Mouse (Mus musculus) G1E (cell line): ENCODE data around the gene Gm45785. TPM values are rescaled to one million over a fixed set of nuclear protein-coding genes. Genes with fewer than 3 reads are reported as not detected.
A peak's percentile ranks its signal among the peaks of the same experiment; 100 is the strongest.

Experiments
- ATAC-seq: 2 replicates; pipeline ENCODE4 v1.8.0; 2016; ENCODE audit warnings: mild to moderate bottlenecking; ENCODE audit not compliant: insufficient number of reproducible peaks, poor library complexity, low FRiP score, severe bottlenecking; ENCODE audit errors: extremely low read depth
- DNase-seq: peaks from one replicate; pipeline ENCODE4 v3.0.0; 2012; ENCODE audit warnings: low spot score
- H3K27me3 ChIP-seq: 2 replicates; pipeline ENCODE4 v1.6.1; 2012; ENCODE audit warnings: mild to moderate bottlenecking, low read length, inconsistent platforms; ENCODE audit not compliant: insufficient read depth
- H3K36me3 ChIP-seq: replicated peaks from 2 replicates; pipeline ENCODE3; 2012; ENCODE audit warnings: mild to moderate bottlenecking, inconsistent platforms
- H3K4me1 ChIP-seq: 2 replicates; pipeline ENCODE4 v1.6.1; 2012; ENCODE audit warnings: low read depth, low read length, inconsistent platforms, mixed read lengths; ENCODE audit not compliant: insufficient read depth
- H3K4me3 ChIP-seq: 2 replicates; pipeline ENCODE4 v1.5.1; 2012; ENCODE audit warnings: low read depth, mild to moderate bottlenecking, inconsistent platforms, low read length, moderate library complexity, mixed read lengths
- H3K9me3 ChIP-seq: replicated peaks from 2 replicates; pipeline ENCODE4 v1.6.1; 2012; ENCODE audit warnings: inconsistent platforms
- CTCF ChIP-seq: IDR thresholded peaks from 2 replicates; pipeline ENCODE4 v1.5.1; 2012; ENCODE audit warnings: low read depth, low read length, inconsistent platforms, mixed read lengths
- GATA1 ChIP-seq: IDR thresholded peaks from 2 replicates; pipeline ENCODE4 v1.6.1; 2012; ENCODE audit warnings: borderline replicate concordance, low read length, inconsistent platforms, mixed read lengths
- GATA2 ChIP-seq: IDR thresholded peaks from 2 replicates; pipeline ENCODE4 v1.6.1; 2012; ENCODE audit warnings: low read depth, low read length, inconsistent platforms, borderline replicate concordance
- POLR2AphosphoS5 ChIP-seq: IDR thresholded peaks from 2 replicates; pipeline ENCODE4 v1.6.1; 2012; ENCODE audit warnings: low read depth, low read length, inconsistent platforms; ENCODE audit not compliant: insufficient replicate concordance
- TAL1 ChIP-seq: conservative IDR thresholded peaks from 2 replicates; pipeline ENCODE4 v1.6.1; 2012; ENCODE audit warnings: low read depth, low read length, inconsistent platforms, mixed read lengths
- polyA plus RNA-seq: library from polyadenylated mRNA; stranded (reverse); fragments of >175 nt; gene quantifications from 2 replicates; pipeline ENCODE4 v1.2.3, GENCODE M21; 2012
- total RNA-seq, 2 experiments: library from RNA; stranded (forward) in 1 of 2; stranded (reverse) in 1 of 2; fragments of 200-1000 nt in 1 of 2; fragments of >200 nt in 1 of 2; fragmentation: Nextera tagmentation in 1 of 2; gene quantifications; 2 replicates each; pipeline ENCODE4 v1.2.3; 2014 to 2017

Gene Gm45785
- total and polyA plus RNA-seq, 3 experiments = 1.8 to 2.1 TPM; not detected in 1

GRCm38 (mm10) chr7:140821653-140822329 is 34.3 kb downstream of the Gm45785 start, which contains the start of gene Zfp941:
Gene Zfp941 (minus strand): TSS chr7:140822178.
- DNase-seq (no peak), ATAC-seq (no peak)
- Histone ChIP-seq H3K27me3 (peaks cover 16% of the 10 kb centered on the region), H3K36me3 (no peaks in the 10 kb centered on the region), H3K4me1 (no peaks in the 10 kb centered on the region), H3K9me3 (no peaks in the 10 kb centered on the region), H3K4me3 (no peak within 1 kb of the TSS)
- no peak for TF ChIP-seq GATA1
- TF ChIP-seq CTCF = no peak
- TF ChIP-seq GATA2 = no peak
- no peak for TF ChIP-seq POLR2AphosphoS5
- TF ChIP-seq TAL1 = no peak

GRCm38 (mm10) chr7:140821305-140821652 is 34.9 kb downstream of the Gm45785 start:
- Histone ChIP-seq H3K4me1 (no peaks in the 10 kb centered on the region), H3K4me3 (no peak overlapping the region), H3K27me3 (peaks cover 14% of the 10 kb centered on the region), H3K9me3 (no peaks in the 10 kb centered on the region), H3K36me3 (no peaks in the 10 kb centered on the region)
- ATAC-seq = no peak
- no peak for DNase-seq
- TF ChIP-seq GATA2 (no peak), POLR2AphosphoS5 (no peak), TAL1 (no peak), GATA1 (no peak), CTCF (no peak)

GRCm38 (mm10) chr7:140820173-140820572 is 36.0 kb downstream of the Gm45785 start:
- DNase-seq = no peak
- TF ChIP-seq GATA2 (no peak), POLR2AphosphoS5 (no peak), GATA1 (no peak), CTCF (no peak), TAL1 (no peak)
- no peak for ATAC-seq
- peaks cover 14% of the 10 kb centered on the region for H3K27me3 ChIP-seq
- H3K36me3 ChIP-seq = no peaks in the 10 kb centered on the region
- no peaks in the 10 kb centered on the region for H3K4me1 ChIP-seq
- H3K9me3 ChIP-seq = no peaks in the 10 kb centered on the region
- no peak overlapping the region for H3K4me3 ChIP-seq

- DNase-seq (no peak), ATAC-seq (no peak)
- H3K36me3 ChIP-seq = no peaks in the 10 kb centered on the region
- H3K4me3 ChIP-seq = no peak overlapping the region
- H3K4me1 ChIP-seq = no peaks in the 10 kb centered on the region
- TF ChIP-seq CTCF = no peak
- no peak for TF ChIP-seq POLR2AphosphoS5
- TF ChIP-seq TAL1 = no peak
- TF ChIP-seq GATA2 = no peak
- TF ChIP-seq GATA1 = no peak
- H3K9me3 ChIP-seq = no peaks in the 10 kb centered on the region
- peaks cover 3% of the 10 kb centered on the region for H3K27me3 ChIP-seq
Measured at GRCm38 (mm10) chr7:140812850-140813249, 43.3 kb downstream of the Gm45785 start.

GRCm38 (mm10) chr7:140811714-140812113 is 44.4 kb downstream of the Gm45785 start:
- H3K4me3 ChIP-seq = no peak overlapping the region
- no peak for TF ChIP-seq CTCF
- no peaks in the 10 kb centered on the region for H3K9me3 ChIP-seq

GRCm38 (mm10) chr7:140810496-140810895 is 45.6 kb downstream of the Gm45785 start:
- no peak for TF ChIP-seq TAL1
- TF ChIP-seq CTCF = peak; percentile 5; the same call in 1 of the 2 replicates
- Histone ChIP-seq H3K36me3 (no peaks in the 10 kb centered on the region), H3K27me3 (peaks cover 3% of the 10 kb centered on the region), H3K4me3 (no peak overlapping the region), H3K9me3 (no peaks in the 10 kb centered on the region), H3K4me1 (no peaks in the 10 kb centered on the region)
- DNase-seq (no peak), ATAC-seq (no peak)

More at GRCm38 (mm10) chr7:140811714-140812113, 44.4 kb downstream of the Gm45785 start:
- no peaks in the 10 kb centered on the region for H3K4me1 ChIP-seq
- peaks cover 3% of the 10 kb centered on the region for H3K27me3 ChIP-seq
- ATAC-seq = no peak
- H3K36me3 ChIP-seq = no peaks in the 10 kb centered on the region
- DNase-seq = no peak
